Mouse (Mus musculus): Measurements from ENCODE around the gene Ss18l1.

Gene Ss18l1

GRCm38 (mm10) chr2:180042256-180042857, at the start of gene Ss18l1, which contains the start of gene Psma7:
Gene Ss18l1 (plus strand): TSS chr2:180042509.
Gene Psma7 (minus strand): TSS chr2:180042433.
- DNase-seq (ENCODE audit: low read depth, low spot score) = peak; percentile 87

DNA sequence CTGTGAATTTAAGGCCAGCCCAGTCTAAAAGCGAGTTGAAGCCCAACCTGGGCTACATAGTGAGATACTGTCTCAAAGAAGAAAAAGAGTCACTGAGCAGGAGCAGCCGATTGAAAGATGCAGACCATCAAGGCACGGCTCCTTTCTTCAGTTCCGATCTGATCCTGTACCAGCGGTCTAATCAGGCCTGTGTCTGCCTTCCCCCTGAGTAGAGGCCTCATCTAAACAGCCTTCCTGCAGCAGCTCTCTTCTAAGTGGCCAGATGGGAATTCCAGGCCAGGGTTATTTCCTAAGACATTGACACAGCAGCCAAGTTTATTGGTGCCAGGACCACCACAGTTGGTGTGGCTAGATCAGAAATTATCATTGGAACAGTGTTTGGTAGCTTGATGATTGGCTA, 49.2 kb upstream of the Ss18l1 start:
- no peak for DNase-seq (ENCODE audit: low read depth, low spot score)

GRCm38 (mm10) chr2:179998431-179998830, 43.9 kb upstream of the Ss18l1 start:
- DNase-seq (ENCODE audit: low read depth, low spot score) = peak; percentile 65

DNA sequence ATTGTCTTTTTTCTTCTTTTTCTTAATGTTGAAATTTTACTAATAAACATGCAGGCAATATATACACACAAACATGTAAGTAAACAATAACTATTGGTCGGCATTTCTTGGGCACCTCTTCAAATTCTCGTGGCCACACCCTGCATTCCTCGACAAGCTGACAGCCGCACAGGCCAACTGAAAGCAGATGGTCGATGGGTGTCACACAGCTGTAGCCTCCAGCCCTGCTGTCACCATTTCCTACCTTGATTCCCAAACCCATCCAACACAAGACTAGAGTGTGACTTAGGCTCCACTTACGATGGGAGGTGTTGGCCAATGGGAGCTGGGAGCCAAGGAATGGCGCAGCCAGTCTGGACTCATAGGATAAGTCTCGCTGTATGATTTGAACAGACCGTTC, 40.7 kb upstream of the Ss18l1 start:
- DNase-seq (ENCODE audit: low read depth, low spot score) = no peak

DNA sequence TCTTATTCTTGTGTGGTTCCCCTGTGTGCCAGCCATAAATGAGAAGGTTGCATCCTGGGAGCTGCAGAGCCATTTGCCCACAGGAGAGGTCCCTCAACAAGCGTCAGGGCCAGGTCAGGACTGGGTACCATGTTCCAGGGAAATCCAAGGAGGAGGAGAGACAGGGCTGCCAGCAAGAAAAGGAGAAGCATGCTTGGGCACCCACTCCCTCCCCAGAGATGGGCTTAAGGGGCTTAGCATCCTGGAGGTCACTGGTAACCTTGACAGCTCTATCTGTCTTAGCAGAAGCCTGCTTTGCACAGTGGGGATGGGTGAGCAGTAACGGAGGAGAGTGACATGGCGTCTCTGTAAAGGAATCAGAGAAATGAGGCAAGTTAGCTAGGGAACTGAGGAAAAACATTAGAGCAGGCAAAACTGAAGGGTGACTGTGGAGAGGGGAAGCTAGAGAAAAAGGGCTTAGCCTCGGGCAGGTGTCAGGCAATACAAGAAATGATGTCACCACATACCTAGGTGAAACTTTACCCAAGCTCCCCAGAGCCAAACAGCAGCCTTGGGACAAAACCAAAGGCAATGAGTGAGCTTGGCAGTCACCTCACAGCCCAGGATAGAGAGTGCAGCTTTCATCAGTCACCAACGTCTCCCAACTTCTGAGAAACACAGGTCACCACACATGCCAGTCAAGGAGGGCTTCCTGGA, 36.5 kb upstream of the Ss18l1 start:
- DNase-seq (ENCODE audit: low read depth, low spot score) = no peak

GRCm38 (mm10) chr2:180006352-180007017, 35.8 kb upstream of the Ss18l1 start:
- no peak for DNase-seq (ENCODE audit: low read depth, low spot score)

- peak; percentile 40 for DNase-seq (ENCODE audit: low read depth, low spot score)
These were observed 31.6 kb upstream of the Ss18l1 start for GRCm38 (mm10) chr2:180010686-180011085.

DNA sequence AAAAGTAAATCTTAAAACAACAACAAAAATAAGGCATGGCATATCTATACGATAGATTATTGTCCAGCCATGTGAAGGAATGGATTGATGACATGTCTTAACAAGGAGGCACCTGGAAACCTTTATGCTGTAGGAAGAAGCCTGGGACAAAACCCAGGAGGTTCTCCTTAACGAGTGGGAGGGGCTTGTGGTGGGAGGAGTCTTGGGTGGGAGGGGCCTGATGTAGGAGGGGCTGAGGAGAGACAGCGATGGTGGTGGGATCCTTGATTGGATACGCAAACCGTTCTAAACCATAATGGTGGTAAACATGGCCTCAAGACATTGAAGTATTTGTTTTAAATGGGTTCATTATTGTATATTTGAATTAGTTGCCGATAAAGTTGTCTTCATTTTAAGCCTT, 30.9 kb upstream of the Ss18l1 start:
- no peak for DNase-seq (ENCODE audit: low read depth, low spot score)

GRCm38 (mm10) chr2:180013686-180014085, 28.6 kb upstream of the Ss18l1 start:
- no peak for DNase-seq (ENCODE audit: low read depth, low spot score)

GRCm38 (mm10) chr2:180017632-180018031, 24.7 kb upstream of the Ss18l1 start:
- DNase-seq (ENCODE audit: low read depth, low spot score) = no peak

DNA sequence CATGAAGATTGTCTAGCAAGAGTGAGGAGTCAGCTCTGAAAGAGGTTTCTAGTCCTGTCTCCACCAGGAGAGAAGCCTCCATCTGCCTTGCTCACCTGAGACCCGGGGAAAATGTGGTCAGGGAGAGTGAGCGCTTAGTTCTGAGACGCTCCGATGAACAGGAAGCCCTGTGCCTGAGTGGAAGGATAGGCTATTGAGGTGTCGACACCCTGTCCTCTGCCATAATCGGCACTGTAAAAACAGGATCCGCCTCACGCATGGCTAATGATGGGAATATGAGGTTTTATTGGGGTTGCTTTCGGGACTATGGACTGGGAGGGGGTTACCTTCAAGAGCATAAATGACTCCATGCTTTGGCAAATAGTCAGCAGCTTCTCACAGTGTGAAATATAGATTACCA, 23.7 kb upstream of the Ss18l1 start:
- no peak for DNase-seq (ENCODE audit: low read depth, low spot score)

DNA sequence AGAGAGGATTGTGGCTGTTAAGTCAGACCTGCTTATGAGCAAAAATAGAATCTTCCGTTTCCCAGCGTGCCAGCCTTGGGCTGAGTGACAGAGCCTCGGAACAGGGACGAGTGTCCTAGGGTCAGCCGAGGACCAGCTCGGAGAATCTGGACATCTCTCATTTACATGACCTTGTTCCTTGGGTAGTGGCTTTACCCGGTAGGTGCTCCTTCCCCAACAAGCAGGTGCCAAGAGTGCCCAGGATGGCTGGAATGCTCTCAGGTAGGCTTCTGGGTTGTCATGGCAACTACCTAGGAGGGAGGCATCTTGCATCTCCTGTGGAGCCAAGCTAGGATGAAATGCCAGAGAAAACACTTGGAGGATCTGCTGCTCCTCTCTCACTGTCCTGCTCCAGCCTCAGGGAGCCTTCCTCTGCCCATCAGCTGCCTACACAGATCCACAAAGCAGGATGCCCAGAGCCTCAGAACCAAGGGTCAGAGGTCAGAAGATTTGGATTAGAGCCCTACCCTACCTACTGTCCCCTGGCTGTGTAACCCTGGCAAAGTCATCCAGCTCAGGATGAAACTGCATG, 22.1 kb upstream of the Ss18l1 start:
- DNase-seq (ENCODE audit: low read depth, low spot score) = no peak

DNA sequence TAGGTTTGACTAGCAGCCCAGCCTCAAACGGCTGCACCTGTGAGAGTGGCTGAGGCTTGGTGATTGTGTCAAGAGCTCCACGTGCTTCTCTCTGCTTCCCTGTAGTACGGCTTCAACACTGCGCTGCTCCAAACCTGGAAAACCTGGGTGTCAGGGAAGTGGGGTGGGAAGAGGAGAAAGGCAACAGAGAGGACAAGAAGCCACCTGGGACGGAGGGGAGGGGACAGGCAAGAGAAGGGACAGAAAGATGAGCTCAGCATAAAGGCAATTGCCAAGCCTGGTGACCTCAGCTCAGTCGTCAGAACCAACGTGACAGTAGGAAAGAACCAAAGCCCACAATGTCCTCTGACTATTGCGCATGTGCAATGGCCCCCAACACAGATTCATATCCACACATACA, 21.4 kb upstream of the Ss18l1 start:
- no peak for DNase-seq (ENCODE audit: low read depth, low spot score)

DNA sequence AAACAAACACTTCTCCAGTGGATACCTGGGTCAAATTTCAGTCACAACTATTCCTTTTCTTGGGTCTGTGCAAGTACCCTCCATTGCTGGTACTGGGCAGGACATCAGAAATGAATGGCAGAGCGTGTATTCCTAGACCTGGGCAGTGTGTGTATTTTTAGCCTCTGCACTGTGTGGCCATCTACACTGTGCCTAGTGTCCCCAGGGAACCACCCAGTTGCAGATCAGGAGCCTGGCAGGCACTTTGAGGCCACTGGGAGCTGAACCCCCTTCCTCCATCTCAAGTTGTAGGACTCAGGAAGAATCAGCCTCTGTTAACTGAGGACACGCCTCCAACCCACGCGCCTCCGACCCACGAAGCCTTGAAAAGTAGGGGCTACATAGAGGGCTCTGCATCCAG, 19.6 kb upstream of the Ss18l1 start:
- DNase-seq (ENCODE audit: low read depth, low spot score) = no peak

- peak; percentile 97 for DNase-seq (ENCODE audit: low read depth, low spot score)
These were observed 17.8 kb upstream of the Ss18l1 start, which contains the start of gene Lsm14b for GRCm38 (mm10) chr2:180024401-180025098. Gene Lsm14b (plus strand): TSS chr2:180024987.

- no peak for DNase-seq (ENCODE audit: low read depth, low spot score)
These were observed 17.0 kb upstream of the Ss18l1 start for GRCm38 (mm10) chr2:180025135-180025860.

- no peak for DNase-seq (ENCODE audit: low read depth, low spot score)
These were observed 16.5 kb upstream of the Ss18l1 start for GRCm38 (mm10) chr2:180025861-180026200.

GRCm38 (mm10) chr2:180027768-180028167, 14.5 kb upstream of the Ss18l1 start:
- no peak for DNase-seq (ENCODE audit: low read depth, low spot score)

- no peak for DNase-seq (ENCODE audit: low read depth, low spot score)
These were observed 11.0 kb upstream of the Ss18l1 start for GRCm38 (mm10) chr2:180031270-180031669.

GRCm38 (mm10) chr2:180032925-180033324, 9.4 kb upstream of the Ss18l1 start:
- no peak for DNase-seq (ENCODE audit: low read depth, low spot score)

DNA sequence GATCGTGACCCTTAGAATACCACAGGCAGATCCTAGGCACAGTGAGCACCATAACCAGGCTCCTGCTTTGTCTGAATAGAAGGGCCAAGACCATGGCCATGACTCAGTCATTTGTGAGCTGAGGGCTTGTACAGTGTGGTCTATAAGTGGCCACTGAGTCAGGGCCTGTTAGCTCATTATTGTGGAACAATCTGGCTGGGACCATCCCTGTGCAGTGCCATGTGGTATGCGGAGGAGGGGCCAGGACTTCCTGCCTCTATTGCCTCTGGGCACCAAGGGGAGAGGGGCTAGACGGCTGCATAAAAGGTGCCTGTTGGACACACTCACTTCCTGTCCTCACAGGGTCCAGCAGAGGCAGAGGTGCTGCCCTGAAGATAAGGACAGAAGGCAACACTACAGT, 8.4 kb upstream of the Ss18l1 start:
- DNase-seq (ENCODE audit: low read depth, low spot score) = no peak
